8 mouse cellular contexts compared by ENCODE assay signal in the genomic region with DNA sequence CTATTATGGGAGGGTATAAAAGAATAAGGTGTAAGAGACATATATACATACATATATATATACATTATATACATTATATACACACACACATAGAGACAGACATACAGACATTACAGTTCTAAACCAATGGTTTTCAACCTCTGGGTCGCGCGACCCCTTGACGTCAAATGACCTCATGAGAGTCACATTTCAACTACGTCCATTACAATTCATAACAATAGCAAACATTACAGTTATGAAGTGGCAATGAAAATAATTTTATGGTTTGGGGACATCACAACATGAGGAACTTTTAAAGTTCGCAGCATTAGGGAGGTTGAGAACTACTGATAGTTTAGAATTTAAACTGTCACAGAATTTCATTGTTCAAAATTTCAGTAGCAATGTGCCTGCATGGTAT. TPM values are rescaled to one million over a fixed set of nuclear protein-coding genes. Genes with fewer than 3 reads are reported as not detected.
DNase-seq lines count a peak whose midpoint lies in the region; ATAC-seq and TF ChIP-seq lines count a peak whose summit lies in the region.

No protein-coding gene starts in this region.

- H3ac ChIP-seq in myocyte (ENCODE audit: control insufficient read depth, insufficient read length), result peak overlapping the region; percentile 65

- H3K4me2 ChIP-seq in forebrain, embryonic 12.5 days, result peak overlapping the region; percentile 73
- H3K4me2 ChIP-seq in intestine, postnatal 0 days (replicated peaks; ENCODE audit: low read depth), result peak overlapping the region; percentile 87
- H3K4me2 ChIP-seq in myocyte (ENCODE audit: low read depth), result peak overlapping the region; percentile 86

- no peaks in the 10 kb centered on the region for H3K9me3 ChIP-seq in forebrain, embryonic 12.5 days
- H3K9me3 ChIP-seq in intestine, postnatal 0 days (ENCODE audit: control insufficient read depth), result no peaks in the 10 kb centered on the region

- peaks cover 16% of the 10 kb centered on the region for H3K79me2 ChIP-seq in myocyte (ENCODE audit: control insufficient read depth, insufficient read depth)

- no peaks in the 10 kb centered on the region for H3K36me3 ChIP-seq in forebrain, embryonic 12.5 days (replicated peaks)
- no peaks in the 10 kb centered on the region for H3K36me3 ChIP-seq in intestine, postnatal 0 days (ENCODE audit: control insufficient read depth, insufficient read depth)
- H3K36me3 ChIP-seq in myocyte (ENCODE audit: control insufficient read depth, insufficient read depth), result no peaks in the 10 kb centered on the region

- TF ChIP-seq CTCF in intestine, postnatal 0 days (IDR thresholded peaks at IDR 0.05; ENCODE audit: low read depth), result no peak

- peak; percentile 16 for DNase-seq in kidney, postnatal 4 days
- no peak for DNase-seq in kidney, adult 18-20 months
- DNase-seq in testis, postnatal 10 days (ENCODE audit: low spot score), result no peak
- DNase-seq in layer of hippocampus, postnatal 25 days (ENCODE audit: extremely low spot score in 1 of 2, low spot score in 1 of 2), result no peak
- no peak for DNase-seq in spleen, postnatal 14 days (ENCODE audit: low spot score in 2 of 2)

- no peak for ATAC-seq in forebrain, embryonic 12.5 days (ENCODE audit: low FRiP score)
- no peak for ATAC-seq in intestine, postnatal 0 days

- no peaks in the 10 kb centered on the region for H3K27me3 ChIP-seq in forebrain, embryonic 12.5 days
- no peaks in the 10 kb centered on the region for H3K27me3 ChIP-seq in intestine, postnatal 0 days (replicated peaks; ENCODE audit: control insufficient read depth, insufficient read depth, low read length)
- no peaks in the 10 kb centered on the region for H3K27me3 ChIP-seq in myocyte (ENCODE audit: control insufficient read depth, insufficient read depth, insufficient read length)

- no peak for TF ChIP-seq POLR2A in myocyte (IDR thresholded peaks at IDR 0.05; ENCODE audit: insufficient read length, low read depth)

- H3K4me3 ChIP-seq in forebrain, embryonic 12.5 days (replicated peaks), result peak overlapping the region; percentile 90
- peak overlapping the region; percentile 72 for H3K4me3 ChIP-seq in intestine, postnatal 0 days (ENCODE audit: low read depth, low read length)
- H3K4me3 ChIP-seq in myocyte, result peak overlapping the region; percentile 39

- no peak overlapping the region for H3K27ac ChIP-seq in forebrain, embryonic 12.5 days
- no peak overlapping the region for H3K27ac ChIP-seq in intestine, postnatal 0 days (ENCODE audit: low read depth, low read length)

- 84% methylated on average over 6 of the region's 6 CpGs for WGBS in forebrain, embryonic 12.5 days
- 76% methylated on average over 6 of the region's 6 CpGs for WGBS in intestine, postnatal 0 days

- H3K9ac ChIP-seq in forebrain, embryonic 12.5 days, result no peak overlapping the region
- H3K9ac ChIP-seq in intestine, postnatal 0 days (ENCODE audit: low read depth, low read length), result 0 out of 2 replicates have a peak overlapping the region, but pooled peaks have one; percentile 87

- H3K4me1 ChIP-seq in forebrain, embryonic 12.5 days, result peaks cover 23% of the 10 kb centered on the region
- 0 out of 2 replicates have a peak, but pooled peaks cover 4% of the 10 kb centered on the region for H3K4me1 ChIP-seq in intestine, postnatal 0 days (replicated peaks; ENCODE audit: control insufficient read depth, insufficient read depth, low read length)

TF ChIP-seq in myocyte, 11 proteins besides CTCF, POLR2A, EP300 and RAD21:
- TF ChIP-seq E2F4 (IDR thresholded peaks at IDR 0.05; ENCODE audit: insufficient read depth), result no peak
- no peak for TF ChIP-seq MYOD1 (IDR thresholded peaks at IDR 0.05; ENCODE audit: control insufficient read depth in 1 of 3, insufficient read length in 2 of 3, low read depth in 2 of 3)
- TF ChIP-seq REST (IDR thresholded peaks at IDR 0.05; ENCODE audit: insufficient read depth, insufficient read length), result no peak
- TF ChIP-seq TCF12 (IDR thresholded peaks at IDR 0.05; ENCODE audit: insufficient read depth, poor library complexity, severe bottlenecking), result no peak
- no peak for TF ChIP-seq SRF (IDR thresholded peaks at IDR 0.05; ENCODE audit: control insufficient read depth, insufficient read length, low read depth)
- no peak for TF ChIP-seq POLR2AphosphoS2 (IDR thresholded peaks at IDR 0.05; ENCODE audit: insufficient read length, low read depth)
- TF ChIP-seq MYOG (IDR thresholded peaks at IDR 0.05; ENCODE audit: control insufficient read depth in 1 of 3, insufficient read depth in 1 of 3, insufficient read length in 2 of 3, low read depth in 2 of 3), result no peak
- TF ChIP-seq TCF3 (IDR thresholded peaks at IDR 0.05; ENCODE audit: insufficient read length, low read depth), result no peak
- no peak for TF ChIP-seq USF1 (IDR thresholded peaks at IDR 0.05; ENCODE audit: low read depth)
- TF ChIP-seq MAX (IDR thresholded peaks at IDR 0.05; ENCODE audit: low read depth), result no peak
- TF ChIP-seq CEBPB (IDR thresholded peaks at IDR 0.05; ENCODE audit: insufficient read depth, poor library complexity, severe bottlenecking), result no peak
TF ChIP-seq in myocyte: peak in this region for 0.

RNA-seq across cellular contexts. Expression of a gene that starts 1.5 kb away (rescaled TPM):
- 5.3 TPM in 2 replicates for polyA plus RNA-seq in forebrain, embryonic 12.5 days (2016; fragmentation: Nextera tagmentation; extraction: Ambion mirVana)
- 1.5 and 1.9 TPM in 2 replicates for polyA plus RNA-seq in intestine, postnatal 0 days (2015; fragmentation: Nextera tagmentation; extraction: Ambion mirVana)
- 0.72 TPM for polyA plus RNA-seq in myocyte (2012; fragmentation: generic; extraction: Trizol)
- total RNA-seq in layer of hippocampus, postnatal 25 days (2021), result 10 to 100 TPM; 20.6 to 24.8 TPM

RNA-seq across cellular contexts. Expression of a gene that starts 40.8 kb away (rescaled TPM):
- polyA plus RNA-seq in forebrain, embryonic 12.5 days (2016; fragmentation: Nextera tagmentation; extraction: Ambion mirVana), result 1.7 and 2.1 TPM in 2 replicates
- 6.4 and 10.8 TPM in 2 replicates for polyA plus RNA-seq in intestine, postnatal 0 days (2015; fragmentation: Nextera tagmentation; extraction: Ambion mirVana)
- 0.56 TPM for polyA plus RNA-seq in myocyte (2012; fragmentation: generic; extraction: Trizol)
- 1 to 10 TPM in 1 of 2 experiments, under 1 TPM in 1; 0.61 to 1.1 TPM for total RNA-seq in layer of hippocampus, postnatal 25 days (2021)

Comparison
In these comparisons a context has a peak if more than half of its experiments do, and no peak if none do; other contexts are left out.
1. DNase-seq: peak in kidney, postnatal 4 days (2 of 2); none in kidney, adult 18-20 months (single experiment), testis, postnatal 10 days (single experiment), layer of hippocampus, postnatal 25 days (0 of 2) and spleen, postnatal 14 days (0 of 2).
2. H3K4me3 ChIP-seq: peak in every context shown above with its lines; median percentile 90 in forebrain, embryonic 12.5 days; 72 in intestine, postnatal 0 days; 39 in myocyte.
3. Peak in every context shown above with its lines, with median percentiles within 50 percentile points of each other: H3K4me2 ChIP-seq.